Mouse (Mus musculus): Measurements from ENCODE around the gene Plscr3.
"Not testable (repeated sequence)": the region's sequence is repeated elsewhere in the genome, so short reads cannot be mapped to it uniquely, and the experiment has no call there.

The Plscr3 gene

GRCm38 (mm10) chr11:69828832-69829231 lies 17.3 kb upstream of the Plscr3 start:
- no peak for DNase-seq (ENCODE audit: low read depth, low spot score)

- DNase-seq (ENCODE audit: low read depth, low spot score) = no peak
Measured at GRCm38 (mm10) chr11:69833554-69833953, 12.6 kb upstream of the Plscr3 start.

- DNase-seq (ENCODE audit: low read depth, low spot score) = no peak
Measured at GRCm38 (mm10) chr11:69834001-69834549, 12.1 kb upstream of the Plscr3 start.

- DNase-seq (ENCODE audit: low read depth, low spot score) = no peak
Measured at GRCm38 (mm10) chr11:69835326-69835965, 10.7 kb upstream of the Plscr3 start.

- no peak for DNase-seq (ENCODE audit: low read depth, low spot score)
Measured at GRCm38 (mm10) chr11:69835966-69836335, 10.2 kb upstream of the Plscr3 start.

GRCm38 (mm10) chr11:69836703-69837576 lies 9.2 kb upstream of the Plscr3 start:
- no peak for DNase-seq (ENCODE audit: low read depth, low spot score)

GRCm38 (mm10) chr11:69837604-69837951 lies 8.6 kb upstream of the Plscr3 start, which contains the start of gene Nlgn2:
Gene Nlgn2 (minus strand): TSS chr11:69837784.
- no peak for DNase-seq (ENCODE audit: low read depth, low spot score)

GRCm38 (mm10) chr11:69837952-69838713 lies 8.0 kb upstream of the Plscr3 start, which contains the start of gene Tmem256:
Gene Tmem256 (plus strand): TSS chr11:69838514.
- peak; percentile 93 for DNase-seq (ENCODE audit: low read depth, low spot score)

- DNase-seq (ENCODE audit: low read depth, low spot score) = no peak
Measured at GRCm38 (mm10) chr11:69838714-69839104, 7.5 kb upstream of the Plscr3 start.

GRCm38 (mm10) chr11:69846738-69847688 lies 837 bp downstream of the Plscr3 start:
- DNase-seq (ENCODE audit: low read depth, low spot score) = no peak

GRCm38 (mm10) chr11:69848021-69848420 lies 1.8 kb downstream of the Plscr3 start:
- no peak for DNase-seq (ENCODE audit: low read depth, low spot score)

- no peak for DNase-seq (ENCODE audit: low read depth, low spot score)
Measured at GRCm38 (mm10) chr11:69849128-69849527, 3.0 kb downstream of the Plscr3 start.

GRCm38 (mm10) chr11:69849884-69850283 lies 3.7 kb downstream of the Plscr3 start:
- DNase-seq (ENCODE audit: low read depth, low spot score) = no peak

- DNase-seq (ENCODE audit: low read depth, low spot score) = no peak
Measured at GRCm38 (mm10) chr11:69850754-69851153, 4.6 kb downstream of the Plscr3 start.

GRCm38 (mm10) chr11:69853994-69854393 lies 7.8 kb downstream of the Plscr3 start:
- DNase-seq (ENCODE audit: low read depth, low spot score) = no peak

GRCm38 (mm10) chr11:69854680-69855079 lies 8.5 kb downstream of the Plscr3 start:
- DNase-seq (ENCODE audit: low read depth, low spot score) = no peak

GRCm38 (mm10) chr11:69855347-69855746 lies 9.2 kb downstream of the Plscr3 start:
- no peak for DNase-seq (ENCODE audit: low read depth, low spot score)

- DNase-seq (ENCODE audit: low read depth, low spot score) = no peak
Measured at GRCm38 (mm10) chr11:69858113-69858998, 12.2 kb downstream of the Plscr3 start, which contains the start of gene Tnk1. Gene Tnk1 (minus strand): TSS chr11:69858730.

- not testable (repeated sequence) for DNase-seq (ENCODE audit: low read depth, low spot score)
Measured at GRCm38 (mm10) chr11:69863729-69864128, 17.6 kb downstream of the Plscr3 start.
